Mouse (Mus musculus): ENCODE measurements around the gene Tatdn3. TPM values are rescaled to one million over a fixed set of nuclear protein-coding genes. Genes with fewer than 3 reads are reported as not detected.
A peak's percentile ranks its signal among the peaks of the same experiment; 100 is the strongest.
"Not testable (repeated sequence)": the region's sequence is repeated elsewhere in the genome, so short reads cannot be mapped to it uniquely, and the experiment has no call there.

Gene Tatdn3
- polyA plus RNA-seq, 1 experiment from 2014 or later, result 10.3 TPM

DNA sequence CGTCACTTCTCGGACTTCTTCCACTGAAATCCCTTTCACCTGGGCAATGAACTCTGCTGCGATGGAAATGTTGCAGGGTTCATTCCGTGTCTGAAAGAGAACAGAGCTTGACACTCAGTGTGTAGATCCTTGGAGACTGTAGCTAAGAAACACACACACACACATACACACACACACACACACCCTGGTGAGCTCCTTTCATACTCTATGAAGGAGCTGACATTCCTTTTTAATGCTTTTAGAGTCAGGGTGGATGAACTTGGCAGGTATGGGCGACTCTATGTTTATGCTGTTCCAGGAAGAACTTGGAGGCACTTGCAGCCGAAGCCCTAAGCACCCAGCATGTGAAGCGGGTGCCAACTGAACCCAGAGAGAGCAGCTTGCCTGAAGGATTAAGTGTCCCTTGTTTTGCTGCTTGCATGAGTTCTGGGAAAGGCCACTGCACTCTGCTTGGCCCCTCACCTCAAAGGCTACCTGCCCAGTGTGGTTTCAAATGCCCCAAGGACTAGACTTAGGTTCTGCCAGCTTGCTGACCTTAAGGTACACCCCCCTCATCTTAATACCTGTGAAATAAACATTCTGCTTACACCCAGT, 16.4 kb downstream of the Tatdn3 start:
- Histone ChIP-seq H3K36me3 (no peaks in the 10 kb centered on the region), H3K4me3 (no peak overlapping the region), H3K4me2 (replicated peaks) (no peak overlapping the region), H3K4me1 (no peaks in the 10 kb centered on the region), H3K27ac (replicated peaks) (no peak overlapping the region), H3K9me3 (no peaks in the 10 kb centered on the region), H3K9ac (replicated peaks) (no peak overlapping the region), H3K27me3 (no peaks in the 10 kb centered on the region)
- WGBS, result 69% methylated on average over 7 of the region's 7 CpGs
- ATAC-seq (replicated peaks), result no peak

DNA sequence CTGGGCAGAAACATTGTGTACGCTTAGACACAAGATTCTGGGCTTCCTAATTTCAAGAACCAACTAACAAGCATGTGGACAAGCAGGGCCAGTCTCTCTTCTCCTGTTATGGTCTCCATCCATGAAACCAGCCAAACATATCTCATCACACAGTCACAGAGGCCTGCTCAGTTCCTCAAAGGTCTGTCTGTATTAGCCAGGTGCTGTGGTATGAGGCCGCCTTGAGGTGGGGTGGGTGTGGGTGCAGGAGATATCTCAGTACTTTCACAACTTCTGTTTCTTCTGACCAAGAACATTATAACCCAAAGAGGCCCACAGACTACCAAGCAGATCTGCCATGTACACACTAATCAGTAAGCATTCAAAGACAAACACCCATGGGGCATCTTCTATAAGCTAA, 17.5 kb downstream of the Tatdn3 start:
- no peak for ATAC-seq (replicated peaks)
- Histone ChIP-seq H3K27me3 (no peaks in the 10 kb centered on the region), H3K4me1 (no peaks in the 10 kb centered on the region), H3K9ac (replicated peaks) (no peak overlapping the region), H3K4me2 (replicated peaks) (no peak overlapping the region), H3K36me3 (no peaks in the 10 kb centered on the region), H3K27ac (replicated peaks) (no peak overlapping the region), H3K4me3 (no peak overlapping the region), H3K9me3 (no peaks in the 10 kb centered on the region)
- WGBS, result 97% methylated on average over 2 of the region's 2 CpGs

DNA sequence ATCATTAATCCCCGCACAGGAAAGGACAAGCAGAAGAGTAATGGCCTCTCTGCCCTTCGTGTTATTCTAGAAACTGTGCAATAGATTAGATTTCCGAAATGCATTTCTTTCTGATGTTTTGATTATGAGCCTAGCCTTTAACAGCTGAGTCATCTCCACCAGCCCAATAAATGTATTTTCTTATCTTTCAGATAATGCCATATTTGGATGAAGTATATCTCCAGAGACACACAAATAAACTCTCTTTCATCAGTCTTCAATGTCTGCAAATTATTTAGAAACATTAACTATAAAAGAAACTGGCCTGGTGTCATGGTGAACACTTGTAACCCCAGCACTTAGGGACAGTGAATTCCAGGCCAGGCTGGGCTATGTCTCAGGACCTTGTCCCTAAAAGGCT, 20.0 kb downstream of the Tatdn3 start:
- H3K27me3 ChIP-seq, result no peaks in the 10 kb centered on the region
- H3K4me3 ChIP-seq, result no peak overlapping the region
- WGBS, result 90% methylated on average over 3 of the region's 3 CpGs

DNA sequence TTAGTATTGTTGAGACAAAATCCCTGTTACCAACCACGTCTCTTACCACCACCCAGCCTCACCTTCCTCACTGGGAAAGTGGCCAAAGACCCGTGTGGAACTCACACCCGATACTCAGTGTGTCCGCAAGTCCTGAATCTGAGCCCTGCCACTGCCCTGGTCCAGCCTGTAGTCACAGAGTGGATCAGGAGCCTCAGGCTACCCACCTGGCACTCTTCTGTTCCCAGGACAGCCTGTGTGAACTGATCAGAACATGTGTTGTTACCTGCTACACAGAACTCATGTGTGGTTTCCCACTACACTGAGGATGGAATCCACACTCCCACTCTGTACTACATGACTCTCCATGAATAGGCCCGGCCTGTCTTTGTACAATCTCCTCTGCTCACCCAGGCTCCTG, 20.6 kb downstream of the Tatdn3 start:
- Histone ChIP-seq H3K4me2 (replicated peaks) (no peak overlapping the region), H3K9ac (replicated peaks) (no peak overlapping the region), H3K27ac (replicated peaks) (no peak overlapping the region), H3K9me3 (no peaks in the 10 kb centered on the region), H3K36me3 (no peaks in the 10 kb centered on the region), H3K4me1 (no peaks in the 10 kb centered on the region), H3K4me3 (no peak overlapping the region), H3K27me3 (no peaks in the 10 kb centered on the region)
- no peak for ATAC-seq (replicated peaks)
- 84% methylated on average over 5 of the region's 5 CpGs for WGBS

More for the DNA sequence above, 20.0 kb downstream of the Tatdn3 start:
- Histone ChIP-seq H3K36me3 (no peaks in the 10 kb centered on the region), H3K4me1 (no peaks in the 10 kb centered on the region), H3K4me2 (replicated peaks) (no peak overlapping the region), H3K9ac (replicated peaks) (no peak overlapping the region), H3K9me3 (no peaks in the 10 kb centered on the region), H3K27ac (replicated peaks) (no peak overlapping the region)
- no peak for ATAC-seq (replicated peaks)

DNA sequence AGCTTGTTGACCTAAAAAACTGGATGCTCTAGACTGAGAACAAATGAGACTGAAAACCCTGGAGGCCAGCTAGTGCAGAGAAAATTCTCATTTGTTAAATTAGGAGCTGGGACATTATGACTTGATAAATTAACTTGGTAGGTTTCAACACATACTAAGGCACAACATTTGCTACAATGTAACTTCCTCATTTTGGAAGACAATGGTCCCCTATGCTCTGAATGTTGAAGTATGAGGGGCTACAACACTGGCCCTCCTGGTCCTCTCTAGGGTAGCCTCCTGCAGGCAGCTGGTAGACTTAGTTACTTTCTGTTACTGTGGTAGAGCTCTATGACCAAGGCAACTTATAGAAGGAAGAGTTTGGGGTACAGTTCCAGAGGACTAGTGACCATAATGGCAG, 21.4 kb downstream of the Tatdn3 start:
- H3K4me3 ChIP-seq, result no peak overlapping the region
- no peaks in the 10 kb centered on the region for H3K27me3 ChIP-seq
- no peak overlapping the region for H3K4me2 ChIP-seq (replicated peaks)
- no peaks in the 10 kb centered on the region for H3K36me3 ChIP-seq
- H3K9ac ChIP-seq (replicated peaks), result no peak overlapping the region
- no peaks in the 10 kb centered on the region for H3K4me1 ChIP-seq
- H3K9me3 ChIP-seq, result no peaks in the 10 kb centered on the region
- ATAC-seq (replicated peaks), result no peak
- H3K27ac ChIP-seq (replicated peaks), result no peak overlapping the region

DNA sequence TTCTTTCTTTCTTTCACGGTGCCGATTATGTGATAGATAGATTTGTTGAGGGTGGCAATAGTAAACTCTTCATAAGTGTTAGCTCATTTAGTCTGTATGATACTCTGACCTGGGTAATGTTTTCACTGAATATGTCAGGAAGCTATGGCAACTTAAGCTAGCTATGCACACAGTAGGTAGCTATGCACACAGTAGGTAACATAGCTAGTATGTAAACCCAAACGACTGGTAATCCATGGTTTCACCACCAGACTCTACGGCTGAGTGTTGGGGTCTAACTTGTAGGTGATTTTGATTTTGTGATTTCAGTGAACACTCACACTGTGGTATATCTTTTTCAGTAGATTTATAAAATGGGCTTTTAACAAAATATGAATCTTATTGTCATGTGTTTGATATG, 24.7 kb downstream of the Tatdn3 start:
- no peak overlapping the region for H3K4me2 ChIP-seq (replicated peaks)
- H3K9ac ChIP-seq (replicated peaks), result no peak overlapping the region
- no peaks in the 10 kb centered on the region for H3K9me3 ChIP-seq
- no peak overlapping the region for H3K4me3 ChIP-seq
- H3K27me3 ChIP-seq, result no peaks in the 10 kb centered on the region
- no peak overlapping the region for H3K27ac ChIP-seq (replicated peaks)
- 96% methylated on average over 4 of the region's 4 CpGs for WGBS
- H3K36me3 ChIP-seq, result no peaks in the 10 kb centered on the region
- no peaks in the 10 kb centered on the region for H3K4me1 ChIP-seq
- no peak for ATAC-seq (replicated peaks)

DNA sequence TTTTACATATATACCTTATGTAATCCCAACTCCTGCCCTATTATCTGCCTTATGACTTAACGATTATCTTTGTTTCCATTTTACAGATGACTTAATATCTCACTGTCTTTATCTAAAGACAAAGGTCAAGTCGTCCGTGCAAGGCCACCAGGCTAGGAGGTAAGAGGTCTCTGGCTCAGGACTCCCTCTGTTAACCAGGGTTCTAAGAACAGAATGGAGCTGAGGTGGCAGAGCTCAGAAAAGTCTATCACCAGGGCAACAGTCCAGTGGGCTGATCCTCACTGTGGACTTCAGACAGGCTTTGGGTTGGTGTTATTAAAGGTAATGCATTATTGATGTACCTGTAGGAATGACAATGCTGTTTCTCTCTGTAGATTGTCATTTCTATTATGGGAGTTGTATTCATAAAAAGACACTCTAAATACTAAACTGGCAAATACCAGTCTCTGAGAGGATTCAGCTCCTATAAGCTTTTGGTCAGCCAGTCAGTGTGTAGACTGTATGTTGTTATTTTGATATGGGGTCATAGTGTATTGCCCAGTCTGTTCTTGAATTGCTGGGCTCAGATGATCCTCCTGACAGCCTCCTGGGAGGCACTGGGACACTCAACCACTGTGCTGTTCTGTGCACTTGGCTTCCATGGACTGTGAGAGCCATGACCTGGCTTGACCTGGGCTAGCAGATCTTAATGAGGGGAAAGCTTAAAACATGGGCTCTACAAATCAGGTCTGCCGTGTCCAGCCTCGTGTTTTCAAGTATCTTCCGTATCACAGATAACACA, 26.0 kb downstream of the Tatdn3 start, which contains the start of gene Spata45:
Gene Spata45, plus strand, starts transcription at position 86 of the 781 bp plus-strand sequence.
- Histone ChIP-seq H3K4me2 (replicated peaks) (no peak within 1 kb of the TSS), H3K9me3 (no peaks in the 10 kb centered on the region), H3K4me3 (no peak within 1 kb of the TSS), H3K9ac (replicated peaks) (no peak within 1 kb of the TSS), H3K27me3 (no peaks in the 10 kb centered on the region), H3K36me3 (no peaks in the 10 kb centered on the region), H3K27ac (replicated peaks) (no peak within 1 kb of the TSS), H3K4me1 (no peaks in the 10 kb centered on the region)
- no peak for ATAC-seq (replicated peaks)
- WGBS, result 81% methylated on average over 6 of the region's 6 CpGs

DNA sequence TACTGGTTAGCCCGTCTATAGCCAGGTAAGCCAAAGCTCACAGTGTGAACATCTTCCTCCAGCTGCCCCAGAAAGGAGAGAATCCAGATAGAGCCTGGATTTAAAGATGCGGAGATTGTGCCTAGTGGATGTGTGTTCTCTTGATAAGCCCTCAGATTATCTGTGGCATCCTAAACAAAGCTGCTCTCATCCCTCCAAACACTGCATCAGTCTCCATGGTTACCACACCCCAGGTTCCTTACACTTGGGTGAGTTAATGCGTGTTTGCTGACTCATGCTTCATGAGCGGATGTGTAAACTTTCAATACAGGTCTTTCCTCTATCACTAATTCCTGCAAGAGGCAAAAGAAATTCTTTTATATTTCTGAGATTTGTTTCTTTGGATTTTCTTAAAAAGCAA, 27.1 kb downstream of the Tatdn3 start:
- no peak overlapping the region for H3K27ac ChIP-seq (replicated peaks)
- H3K9ac ChIP-seq (replicated peaks), result no peak overlapping the region
- no peaks in the 10 kb centered on the region for H3K9me3 ChIP-seq
- ATAC-seq (replicated peaks), result no peak
- no peaks in the 10 kb centered on the region for H3K36me3 ChIP-seq
- H3K4me2 ChIP-seq (replicated peaks), result no peak overlapping the region
- H3K27me3 ChIP-seq, result no peaks in the 10 kb centered on the region
- no peak overlapping the region for H3K4me3 ChIP-seq
- H3K4me1 ChIP-seq, result no peaks in the 10 kb centered on the region
- WGBS, result 23% methylated on average over 4 of the region's 4 CpGs

DNA sequence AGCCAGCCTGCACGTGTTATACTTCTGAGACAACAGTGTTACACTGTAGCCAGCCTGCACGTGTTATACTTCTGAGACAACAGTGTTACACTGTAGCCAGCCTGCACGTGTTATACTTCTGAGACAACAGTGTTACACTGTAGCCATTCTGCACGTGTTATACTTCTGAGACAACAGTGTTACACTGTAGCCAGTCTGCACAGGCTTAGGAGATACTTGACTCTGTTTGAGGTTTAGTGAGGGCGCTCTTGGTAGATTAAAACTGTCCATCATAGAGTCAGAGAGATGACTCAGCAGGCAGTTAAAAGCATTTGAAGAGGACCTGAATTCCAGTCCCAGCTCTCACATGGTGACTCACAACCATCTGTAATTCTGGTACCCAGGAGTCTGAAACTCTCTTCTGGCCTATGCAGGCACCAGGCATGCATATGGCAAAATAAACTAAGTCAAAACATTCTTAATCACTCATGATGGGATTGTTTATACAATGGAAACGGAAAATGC, 31.8 kb downstream of the Tatdn3 start:
- 80% methylated on average over 6 of the region's 6 CpGs for WGBS
- not testable (repeated sequence) for H3K4me1 ChIP-seq; H3K27ac ChIP-seq (replicated peaks); H3K9ac ChIP-seq (replicated peaks); H3K9me3 ChIP-seq; ATAC-seq (replicated peaks); H3K27me3 ChIP-seq; H3K4me3 ChIP-seq; H3K36me3 ChIP-seq; H3K4me2 ChIP-seq (replicated peaks)

DNA sequence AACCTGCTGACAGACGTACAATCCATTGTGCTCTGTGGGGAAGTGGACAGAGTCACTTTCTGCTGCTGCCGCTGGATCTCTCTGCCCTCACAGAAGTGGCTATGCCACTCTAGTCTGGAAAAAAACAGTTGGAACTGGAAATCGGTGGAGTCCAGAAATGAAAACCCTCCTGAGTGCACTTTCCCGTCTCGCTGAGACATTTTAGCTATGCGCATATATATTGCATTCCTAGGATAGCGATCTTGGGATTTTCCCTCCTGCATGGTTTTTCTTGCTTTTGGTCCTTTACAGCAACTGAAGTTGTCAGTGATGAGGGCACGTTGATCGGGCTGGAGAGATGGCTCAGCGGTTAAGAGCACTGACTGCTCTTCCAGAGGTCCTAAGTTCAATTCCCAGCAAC, 32.5 kb downstream of the Tatdn3 start:
- Histone ChIP-seq H3K4me2 (replicated peaks) (no peak overlapping the region), H3K36me3 (no peaks in the 10 kb centered on the region), H3K9me3 (no peaks in the 10 kb centered on the region), H3K4me3 (no peak overlapping the region), H3K4me1 (peaks cover 10% of the 10 kb centered on the region), H3K27me3 (no peaks in the 10 kb centered on the region), H3K9ac (replicated peaks) (no peak overlapping the region), H3K27ac (replicated peaks) (no peak overlapping the region)
- 62% methylated on average over 10 of the region's 10 CpGs for WGBS
- no peak for ATAC-seq (replicated peaks)

DNA sequence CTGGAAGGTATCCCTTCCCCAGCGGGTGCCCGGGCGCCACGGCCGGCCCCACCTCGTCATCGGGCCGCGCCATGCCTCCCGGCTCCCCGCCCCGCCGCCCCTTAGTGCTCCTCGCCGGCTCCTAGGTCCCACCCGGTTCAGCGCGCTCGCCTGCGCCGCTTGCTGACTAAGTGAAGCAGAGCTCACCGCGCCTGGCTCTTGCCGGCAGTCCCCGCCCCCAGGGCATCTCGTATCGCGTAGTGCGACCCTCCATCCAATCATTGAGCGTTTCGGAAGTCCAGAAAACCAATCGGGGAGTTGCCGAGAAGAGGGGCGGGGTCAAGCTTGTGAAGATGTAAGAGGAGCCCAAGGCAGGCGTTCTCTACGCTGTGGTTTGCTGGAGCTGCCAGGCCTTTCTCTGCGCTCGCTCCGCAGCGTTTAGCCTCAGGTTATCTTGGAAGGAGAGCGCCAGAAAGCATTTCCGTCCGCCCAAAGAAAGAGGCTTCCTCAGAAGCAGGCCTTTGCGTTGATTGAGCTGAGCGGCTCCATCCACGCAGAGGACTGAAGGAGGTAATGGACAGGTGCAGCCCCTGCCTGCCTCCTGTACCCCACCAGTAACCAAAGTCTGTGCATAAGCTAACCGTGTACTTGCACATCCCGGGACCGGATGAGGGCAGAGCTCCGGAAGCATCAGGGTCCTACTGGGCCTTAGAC, 36.6 kb downstream of the Tatdn3 start, which contains the start of gene Flvcr1:
Gene Flvcr1, minus strand, starts transcription at position 138 of the 693 bp plus-strand sequence.
- ATAC-seq (replicated peaks), result peak; percentile 99
- peak within 1 kb of the TSS; percentile 97 for H3K4me2 ChIP-seq (replicated peaks)
- peak within 1 kb of the TSS; percentile 87 for H3K4me3 ChIP-seq
- WGBS, result under 1% methylated on average over 50 of the region's 50 CpGs
- peak within 1 kb of the TSS; percentile 83 for H3K9ac ChIP-seq (replicated peaks)
- H3K27me3 ChIP-seq, result no peaks in the 10 kb centered on the region
- H3K4me1 ChIP-seq, result peaks cover 26% of the 10 kb centered on the region
- H3K27ac ChIP-seq (replicated peaks), result peak within 1 kb of the TSS; percentile 89
- H3K36me3 ChIP-seq, result peaks cover 3% of the 10 kb centered on the region; the same call in 1 of the 2 replicates
- no peaks in the 10 kb centered on the region for H3K9me3 ChIP-seq
